ENCODE assay signal across 7 mouse cellular contexts in genomic region chr2:71814016-71814415, GRCm38 (mm10). TPM values are rescaled to one million over a fixed set of nuclear protein-coding genes. Genes with fewer than 3 reads are reported as not detected.
DNase-seq lines count a peak whose midpoint lies in the region; ATAC-seq lines count a peak whose summit lies in the region.

No protein-coding gene starts in this region.

- H3K9ac ChIP-seq in lung, embryonic 16.5 days (ENCODE audit: low read length) = no peak overlapping the region
- no peak overlapping the region for H3K9ac ChIP-seq in stomach, embryonic 14.5 days (replicated peaks; ENCODE audit: low read depth, low read length)

- H3K9me3 ChIP-seq in lung, embryonic 16.5 days (ENCODE audit: control insufficient read depth, low read length) = no peaks in the 10 kb centered on the region
- H3K9me3 ChIP-seq in stomach, embryonic 14.5 days (ENCODE audit: control insufficient read depth, low read depth, low read length) = no peaks in the 10 kb centered on the region

- DNase-seq in ZHBTc4 (ENCODE audit: low read depth, low spot score) = peak; percentile 76
- no peak for DNase-seq in cerebellum, adult 11-12 months
- DNase-seq in urinary bladder, adult 2 months (ENCODE audit: low spot score) = no peak

- H3K4me2 ChIP-seq in lung, embryonic 16.5 days (ENCODE audit: low read depth, low read length) = no peak overlapping the region
- no peak overlapping the region for H3K4me2 ChIP-seq in stomach, embryonic 14.5 days (replicated peaks; ENCODE audit: low read depth, low read length)

- H3K27ac ChIP-seq in lung, embryonic 16.5 days (ENCODE audit: low read length) = peak overlapping the region; percentile 32; the same call in 1 of the 2 replicates
- H3K27ac ChIP-seq in stomach, embryonic 14.5 days (ENCODE audit: low read length) = peak overlapping the region; percentile 52; the same call in 1 of the 2 replicates

- no peak overlapping the region for H3K4me3 ChIP-seq in lung, embryonic 16.5 days (ENCODE audit: low read length)
- H3K4me3 ChIP-seq in stomach, embryonic 14.5 days (ENCODE audit: low read depth, low read length) = no peak overlapping the region

- H3K4me1 ChIP-seq in lung, embryonic 16.5 days (replicated peaks; ENCODE audit: control insufficient read depth, insufficient read depth, low read length) = peaks cover 42% of the 10 kb centered on the region
- peaks cover 23% of the 10 kb centered on the region for H3K4me1 ChIP-seq in stomach, embryonic 14.5 days (ENCODE audit: control insufficient read depth, insufficient read depth, low read length)

- 43% methylated on average over 3 of the region's 3 CpGs for WGBS in lung, embryonic 16.5 days
- 33% methylated on average over 3 of the region's 3 CpGs for WGBS in stomach, embryonic 14.5 days

- H3K27me3 ChIP-seq in lung, embryonic 16.5 days (ENCODE audit: control insufficient read depth, insufficient read depth, low read depth, low read length) = no peaks in the 10 kb centered on the region
- H3K27me3 ChIP-seq in stomach, embryonic 14.5 days (ENCODE audit: control insufficient read depth, insufficient read depth, low read length) = no peaks in the 10 kb centered on the region

- peak; percentile 75 for ATAC-seq in CD4-positive, CD25-positive, alpha-beta regulatory T cell, adult 4 months
- peak; percentile 76 for ATAC-seq in inflammation-experienced regulatory T-cells, adult 6 months
- peak; percentile 55; the same call in 1 of the 2 replicates for ATAC-seq in lung, embryonic 16.5 days (ENCODE audit: low read depth)
- ATAC-seq in stomach, embryonic 14.5 days (ENCODE audit: insufficient number of reproducible peaks, insufficient read depth, low FRiP score, low read depth) = no peak

- no peaks in the 10 kb centered on the region; the same call in 1 of the 2 replicates for H3K36me3 ChIP-seq in lung, embryonic 16.5 days (ENCODE audit: control insufficient read depth, insufficient read depth, low read length)
- H3K36me3 ChIP-seq in stomach, embryonic 14.5 days (ENCODE audit: control insufficient read depth, insufficient read depth, low read length) = no peaks in the 10 kb centered on the region

RNA-seq across cellular contexts. Expression of gene Pdk1, which starts 59.0 kb away (rescaled TPM):
- polyA plus RNA-seq in CD4-positive, CD25-positive, alpha-beta regulatory T cell, adult 4 months (2017; shearing (Covaris generic)) = 10 to 100 TPM; 37.4 to 41.7 TPM
- 10 to 100 TPM; 13.5 to 36.2 (median 20.6) TPM for polyA plus RNA-seq in inflammation-experienced regulatory T-cells, adult 6 months (2017; shearing (Covaris generic))
- 54.0 and 57.1 TPM in 2 replicates for polyA plus RNA-seq in lung, embryonic 16.5 days (2015; fragmentation: Nextera tagmentation; extraction: Ambion mirVana)
- 71.6 and 83.3 TPM in 2 replicates for polyA plus RNA-seq in stomach, embryonic 14.5 days (2014; fragmentation: Nextera tagmentation; extraction: Ambion mirVana)
- 26.4 and 28.3 TPM in 2 replicates for polyA plus RNA-seq in urinary bladder, adult 2 months (2012; rRNA removed)
